Mouse (Mus musculus) bone marrow macrophage, adult 2 months (primary cell): Measurements from ENCODE around the gene Gm10271.

ENCODE experiments used
- CTCF ChIP-seq: IDR thresholded peaks from 2 replicates; pipeline ENCODE4 v1.5.1; 2012; ENCODE audit warnings: low read depth, mild to moderate bottlenecking, low read length, moderate library complexity
- POLR2A ChIP-seq: IDR thresholded peaks from 2 replicates; pipeline ENCODE4 v1.6.1; 2012; ENCODE audit warnings: mild to moderate bottlenecking, low read depth, low read length, borderline replicate concordance

GRCm38 (mm10) chr10:117005707-117006464 lies 33.5 kb upstream of the Gm10271 start:
- TF ChIP-seq POLR2A = no peak
- no peak for TF ChIP-seq CTCF
